In genomic region chr5:123043856-123044255, GRCm38 (mm10) we compare ENCODE assay signal across 11 mouse cellular contexts. TPM values are rescaled to one million over a fixed set of nuclear protein-coding genes. Genes with fewer than 3 reads are reported as not detected.
DNase-seq lines count a peak whose midpoint lies in the region; ATAC-seq and TF ChIP-seq lines count a peak whose summit lies in the region.
"Had no signal": no experiment of that assay in that cellular context is flagged by ENCODE, and none has a peak within 500 bp of the region (broad histone marks: within the 10 kb centered on the region; RNA-seq: fewer than 3 reads in every experiment).

No protein-coding gene starts in this region.

- no peaks in the 10 kb centered on the region for H3K9me3 ChIP-seq in stomach, postnatal 0 days (ENCODE audit: control insufficient read depth, low read length)
- H3K9me3 ChIP-seq: embryonic facial prominence, embryonic 13.5 days; hindbrain, embryonic 15.5 days had no signal

- H3K4me2 ChIP-seq in stomach, postnatal 0 days (replicated peaks; ENCODE audit: low read depth) = no peak overlapping the region
- H3K4me2 ChIP-seq: embryonic facial prominence, embryonic 13.5 days; hindbrain, embryonic 15.5 days had no signal

- no peak overlapping the region for H3K4me3 ChIP-seq in lung, adult 2 months (replicated peaks; ENCODE audit: extremely low read depth, low read depth, low read length)
- H3K4me3 ChIP-seq in stomach, postnatal 0 days (ENCODE audit: low read depth, low read length) = no peak overlapping the region
- H3K4me3 ChIP-seq: embryonic facial prominence, embryonic 13.5 days; hindbrain, embryonic 15.5 days had no signal

- 0 out of 2 replicates have a peak, but pooled peaks have one; percentile 48 for ATAC-seq in erythroid progenitor cell, adult 5-6 weeks (replicated peaks; ENCODE audit: low FRiP score, poor library complexity, severe bottlenecking)
- ATAC-seq in stomach, postnatal 0 days (ENCODE audit: low FRiP score, low TSS enrichment) = no peak

- TF ChIP-seq CTCF in lung, adult 2 months (IDR thresholded peaks at IDR 0.05; ENCODE audit: insufficient read depth, low read length) = peak; percentile 49; the same call in 1 of the 2 replicates
- TF ChIP-seq CTCF in stomach, postnatal 0 days (IDR thresholded peaks at IDR 0.05; ENCODE audit: low read depth) = peak; percentile 69

- no peak for TF ChIP-seq POLR2A in lung, adult 2 months (IDR thresholded peaks at IDR 0.05; ENCODE audit: borderline replicate concordance, extremely low read depth, low read depth, low read length)

- no peak overlapping the region for H3K27ac ChIP-seq in stomach, postnatal 0 days (replicated peaks)
- H3K27ac ChIP-seq: embryonic facial prominence, embryonic 13.5 days; hindbrain, embryonic 15.5 days; macrophage had no signal

- WGBS in lung, adult 2 months = 23% methylated on average over 7 of the region's 7 CpGs
- WGBS in stomach, postnatal 0 days = 22% methylated on average over 7 of the region's 7 CpGs

- H3K4me1 ChIP-seq in lung, adult 2 months (ENCODE audit: control insufficient read depth, insufficient read depth, low read length) = no peaks in the 10 kb centered on the region
- H3K4me1 ChIP-seq in stomach, postnatal 0 days (replicated peaks; ENCODE audit: control insufficient read depth, insufficient read depth) = no peaks in the 10 kb centered on the region; the same call in 1 of the 2 replicates

- no peak overlapping the region for H3K9ac ChIP-seq in stomach, postnatal 0 days (ENCODE audit: low read length)
- H3K9ac ChIP-seq: embryonic facial prominence, embryonic 13.5 days; hindbrain, embryonic 15.5 days had no signal

- no peaks in the 10 kb centered on the region for H3K36me3 ChIP-seq in stomach, postnatal 0 days (ENCODE audit: control insufficient read depth, insufficient read depth, low read length)
- H3K36me3 ChIP-seq: embryonic facial prominence, embryonic 13.5 days; hindbrain, embryonic 15.5 days had no signal

- no peak for TF ChIP-seq EP300 in stomach, postnatal 0 days (optimal IDR thresholded peaks at IDR 0.05)

- H3K27me3 ChIP-seq in stomach, postnatal 0 days (ENCODE audit: control insufficient read depth, insufficient read depth, low read length) = no peaks in the 10 kb centered on the region
- H3K27me3 ChIP-seq: embryonic facial prominence, embryonic 13.5 days; hindbrain, embryonic 15.5 days had no signal

- DNase-seq in cerebellum, adult 18-20 months = peak; percentile 25 to 36
- DNase-seq in cerebellum, adult 11 months = no peak
- DNase-seq in lung, adult 2 months = peak; percentile 43
- DNase-seq in lung, postnatal 25 days (ENCODE audit: low spot score) = no peak
- peak; percentile 61 for DNase-seq in stomach, postnatal 0 days (ENCODE audit: low spot score)
- DNase-seq in gastrocnemius, adult 8-10 months (ENCODE audit: low spot score in 2 of 2) = no peak
- DNase-seq in ovary, adult 18-20 months (ENCODE audit: low spot score) = no peak

RNA-seq across cellular contexts. Expression of gene Morn3, which starts 3.0 kb away (rescaled TPM):
- 0.77 and 2.9 TPM in 2 replicates for polyA plus RNA-seq in lung, adult 2 months (2012; rRNA removed)
- total RNA-seq in erythroid progenitor cell, adult 5-6 weeks (2015; ENCODE audit: low replicate concordance) = not detected in 2 replicates
- total RNA-seq in erythroid progenitor cell, adult 5-6 weeks (2017; ENCODE audit: low replicate concordance) = not detected in 2 replicates
- polyA plus RNA-seq in stomach, postnatal 0 days (2015; fragmentation: Nextera tagmentation; extraction: Ambion mirVana) = 0.41 TPM in 1 of 2 replicates, not detected in the other
- not detected for total RNA-seq in gastrocnemius, adult 8-10 months (2022)
- polyA plus RNA-seq: embryonic facial prominence, embryonic 13.5 days; macrophage had no signal

RNA-seq across cellular contexts. Expression of gene Tmem120b, which starts 24.4 kb away (rescaled TPM):
- polyA plus RNA-seq in lung, adult 2 months (2012; rRNA removed) = 10.4 and 12.1 TPM in 2 replicates
- 85.5 and 100 TPM in 2 replicates for total RNA-seq in erythroid progenitor cell, adult 5-6 weeks (2015; ENCODE audit: low replicate concordance)
- total RNA-seq in erythroid progenitor cell, adult 5-6 weeks (2017; ENCODE audit: low replicate concordance) = 86.8 and 118 TPM in 2 replicates
- polyA plus RNA-seq in stomach, postnatal 0 days (2015; fragmentation: Nextera tagmentation; extraction: Ambion mirVana) = 8.0 and 9.1 TPM in 2 replicates
- 10 to 100 TPM; 15.7 to 18.3 (median 17.0) TPM for total RNA-seq in gastrocnemius, adult 8-10 months (2022)

RNA-seq across cellular contexts. Expression of gene Orai1, which starts 29.0 kb away (rescaled TPM):
- 113 and 137 TPM in 2 replicates for polyA plus RNA-seq in lung, adult 2 months (2012; rRNA removed)
- total RNA-seq in erythroid progenitor cell, adult 5-6 weeks (2015; ENCODE audit: low replicate concordance) = 5.0 and 24.3 TPM in 2 replicates
- total RNA-seq in erythroid progenitor cell, adult 5-6 weeks (2017; ENCODE audit: low replicate concordance) = 3.5 and 4.0 TPM in 2 replicates
- 29.6 TPM in 2 replicates for polyA plus RNA-seq in stomach, postnatal 0 days (2015; fragmentation: Nextera tagmentation; extraction: Ambion mirVana)
- 10 to 100 TPM; 27.8 to 35.0 (median 29.8) TPM for total RNA-seq in gastrocnemius, adult 8-10 months (2022)

RNA-seq across cellular contexts. Expression of gene Kdm2b, which starts 54.2 kb away (rescaled TPM):
- 16.6 and 20.1 TPM in 2 replicates for polyA plus RNA-seq in lung, adult 2 months (2012; rRNA removed)
- total RNA-seq in erythroid progenitor cell, adult 5-6 weeks (2015; ENCODE audit: low replicate concordance) = 7.5 and 13.0 TPM in 2 replicates
- 13.0 and 14.9 TPM in 2 replicates for total RNA-seq in erythroid progenitor cell, adult 5-6 weeks (2017; ENCODE audit: low replicate concordance)
- 15.3 and 15.5 TPM in 2 replicates for polyA plus RNA-seq in stomach, postnatal 0 days (2015; fragmentation: Nextera tagmentation; extraction: Ambion mirVana)
- total RNA-seq in gastrocnemius, adult 8-10 months (2022) = 10 to 100 TPM; 11.1 to 15.6 (median 13.1) TPM

Comparison
In these comparisons a context has a peak if more than half of its experiments do, and no peak if none do; other contexts are left out.
1. DNase-seq: peak in cerebellum, adult 18-20 months (2 of 2), lung, adult 2 months (single experiment) and stomach, postnatal 0 days (single experiment); none in cerebellum, adult 11 months (single experiment), lung, postnatal 25 days (single experiment), gastrocnemius, adult 8-10 months (0 of 2) and ovary, adult 18-20 months (single experiment).
2. RNA of gene Tmem120b, which starts 24.4 kb away (total RNA-seq): 85.5 to 118 TPM in erythroid progenitor cell, adult 5-6 weeks; 15.7 to 18.3 TPM in gastrocnemius, adult 8-10 months; every median in the first group is over 4 times any median in the second.